Mouse (Mus musculus): ENCODE measurements around the gene 2310009B15Rik. TPM values are rescaled to one million over a fixed set of nuclear protein-coding genes. Genes with fewer than 3 reads are reported as not detected.
A peak's percentile ranks its signal among the peaks of the same experiment; 100 is the strongest.

Gene 2310009B15Rik
- polyA plus RNA-seq, 1 experiment, result 26.4 TPM

DNA sequence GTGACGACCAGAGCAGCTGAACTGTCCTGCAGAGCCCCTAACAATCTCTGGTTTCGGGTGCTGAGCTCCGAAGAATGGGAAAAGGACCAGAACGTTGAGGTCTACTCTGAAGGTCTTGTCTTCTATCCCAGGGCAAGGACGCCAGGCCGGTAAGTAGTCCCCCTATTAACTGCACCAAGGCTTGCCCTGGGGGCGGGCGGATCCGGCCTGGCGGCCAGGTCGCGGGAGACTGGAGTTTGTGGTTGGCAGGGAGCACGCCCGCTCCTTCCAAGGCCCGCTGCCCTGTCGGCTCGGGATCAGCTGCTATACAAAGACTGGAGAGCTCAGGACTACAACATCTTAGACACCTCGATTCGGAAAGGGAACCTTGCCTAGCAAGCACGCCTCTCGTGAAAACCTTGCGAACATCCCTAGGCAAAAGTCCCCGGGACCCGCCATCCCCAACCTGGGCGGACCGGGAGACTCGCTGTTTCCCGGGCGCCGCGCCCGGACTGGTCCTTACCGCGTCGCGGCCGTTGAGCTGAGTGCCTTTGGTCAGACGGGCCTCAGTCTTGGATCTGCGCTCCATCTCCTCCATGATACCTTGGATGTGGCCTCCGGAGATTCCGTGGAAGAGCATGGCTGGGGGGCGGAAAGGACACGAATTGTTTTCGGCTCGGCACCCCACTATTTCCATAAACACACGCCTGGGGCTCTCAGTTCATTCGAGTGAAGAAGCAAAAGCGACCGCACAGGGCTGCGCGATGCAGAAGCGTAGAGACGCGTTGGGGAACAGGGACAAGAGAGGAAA lies 15.2 kb downstream of the 2310009B15Rik start:
- no peak overlapping the region for H3K27ac ChIP-seq (ENCODE audit: insufficient read depth, low read length)
- TF ChIP-seq CTCF (IDR thresholded peaks at IDR 0.05; ENCODE audit: borderline replicate concordance, insufficient read depth, low read depth, low read length), result no peak
- no peak for TF ChIP-seq POLR2A (IDR thresholded peaks at IDR 0.05; ENCODE audit: borderline replicate concordance, insufficient read depth, low read length)
- H3K27me3 ChIP-seq (ENCODE audit: control insufficient read depth, insufficient read depth, low read length), result peaks cover 19% of the 10 kb centered on the region; the same call in 1 of the 2 replicates
- 3% methylated on average over 54 of the region's 54 CpGs for WGBS
- peak in 1 of 2 experiments; percentile 58 for DNase-seq
- no peaks in the 10 kb centered on the region for H3K4me1 ChIP-seq (ENCODE audit: control insufficient read depth, insufficient read depth, low read length)
- no peak overlapping the region for H3K4me3 ChIP-seq (replicated peaks; ENCODE audit: insufficient read depth, low read depth, low read length)

DNA sequence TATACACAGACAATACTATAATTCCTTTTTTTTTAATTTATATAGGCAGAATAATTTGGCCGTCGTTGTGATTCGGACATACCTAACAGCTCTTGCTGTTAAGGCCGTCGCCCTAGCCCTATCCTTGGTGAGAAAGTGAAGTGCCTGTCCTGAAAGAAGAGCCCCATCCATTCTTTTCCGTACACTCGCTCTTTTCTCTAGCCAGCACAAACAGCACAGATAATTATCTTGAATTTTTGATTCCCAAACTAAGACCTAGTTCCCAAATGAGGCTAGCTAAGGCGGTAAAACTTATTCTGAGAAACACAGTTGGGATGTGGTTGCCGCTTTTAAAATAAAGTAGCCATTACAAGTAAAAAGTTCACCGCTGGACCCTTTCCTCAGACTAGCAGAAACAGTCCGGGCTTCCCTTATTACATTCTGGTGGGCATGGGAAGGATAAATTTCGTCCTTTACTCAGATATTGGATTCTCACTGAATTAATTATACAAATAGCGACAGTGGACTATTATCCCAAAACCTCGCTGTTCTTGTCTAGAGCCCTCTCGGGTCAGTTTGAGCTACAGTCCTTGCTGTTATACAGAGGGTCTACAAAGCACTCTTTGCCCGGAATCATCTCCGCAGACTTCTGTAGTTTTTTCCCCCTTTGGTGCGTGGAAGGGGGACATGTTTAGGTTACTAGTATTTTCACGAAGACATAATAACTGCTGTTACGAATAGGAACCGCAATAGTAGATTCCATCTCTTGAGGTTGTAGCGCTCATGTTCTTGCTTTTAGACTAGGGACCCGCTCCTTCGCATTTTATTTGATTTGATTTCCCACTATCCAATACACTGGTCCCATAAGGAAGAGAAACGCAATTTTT lies 16.0 kb downstream of the 2310009B15Rik start:
- TF ChIP-seq POLR2A (IDR thresholded peaks at IDR 0.05; ENCODE audit: borderline replicate concordance, insufficient read depth, low read length), result no peak
- TF ChIP-seq CTCF (IDR thresholded peaks at IDR 0.05; ENCODE audit: borderline replicate concordance, insufficient read depth, low read depth, low read length), result no peak
- Histone ChIP-seq H3K4me3 (replicated peaks; ENCODE audit: insufficient read depth, low read depth, low read length) (no peak overlapping the region), H3K27me3 (ENCODE audit: control insufficient read depth, insufficient read depth, low read length) (peaks cover 18% of the 10 kb centered on the region; the same call in 1 of the 2 replicates), H3K4me1 (ENCODE audit: control insufficient read depth, insufficient read depth, low read length) (no peaks in the 10 kb centered on the region), H3K27ac (ENCODE audit: insufficient read depth, low read length) (no peak overlapping the region)
- peak in 1 of 2 experiments; percentile 14 for DNase-seq
- WGBS, result 10% methylated on average over 25 of the region's 25 CpGs

DNA sequence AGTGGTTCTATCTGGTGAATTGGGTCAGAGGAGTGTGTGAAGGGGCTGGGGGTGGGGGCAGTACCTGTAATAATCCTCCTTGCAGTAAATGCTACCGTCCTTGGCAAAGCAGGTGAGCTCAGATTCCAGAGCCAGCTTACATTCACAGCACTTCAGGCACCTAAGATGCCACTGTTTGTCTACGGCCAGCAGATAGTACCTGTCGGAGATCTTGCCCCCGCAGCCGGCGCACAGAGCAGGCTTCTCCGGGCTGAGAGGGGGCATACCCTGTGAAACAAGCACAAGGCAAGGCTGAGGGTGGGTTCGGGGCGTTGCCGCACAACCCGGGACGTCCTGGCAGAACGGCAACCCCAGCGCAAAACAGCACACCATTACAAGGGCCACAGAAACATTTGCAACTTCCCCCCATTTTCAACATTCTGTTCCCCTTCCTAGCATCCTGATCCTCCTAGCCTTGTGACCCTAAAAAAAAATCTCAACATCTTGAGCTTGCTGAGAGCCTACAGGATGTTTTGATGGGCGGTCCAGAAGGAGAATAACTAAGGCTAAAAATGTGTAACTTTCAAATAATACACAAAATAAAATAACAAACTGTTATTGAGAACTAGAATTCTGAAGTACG lies 16.7 kb downstream of the 2310009B15Rik start:
- H3K27ac ChIP-seq (ENCODE audit: insufficient read depth, low read length), result no peak overlapping the region
- 11% methylated on average over 16 of the region's 16 CpGs for WGBS
- H3K4me1 ChIP-seq (ENCODE audit: control insufficient read depth, insufficient read depth, low read length), result no peaks in the 10 kb centered on the region
- peaks cover 18% of the 10 kb centered on the region; the same call in 1 of the 2 replicates for H3K27me3 ChIP-seq (ENCODE audit: control insufficient read depth, insufficient read depth, low read length)
- peak in 1 of 2 experiments; percentile 34 for DNase-seq
- TF ChIP-seq CTCF (IDR thresholded peaks at IDR 0.05; ENCODE audit: borderline replicate concordance, insufficient read depth, low read depth, low read length) (no peak), POLR2A (IDR thresholded peaks at IDR 0.05; ENCODE audit: borderline replicate concordance, insufficient read depth, low read length) (no peak)
- no peak overlapping the region for H3K4me3 ChIP-seq (replicated peaks; ENCODE audit: insufficient read depth, low read depth, low read length)

DNA sequence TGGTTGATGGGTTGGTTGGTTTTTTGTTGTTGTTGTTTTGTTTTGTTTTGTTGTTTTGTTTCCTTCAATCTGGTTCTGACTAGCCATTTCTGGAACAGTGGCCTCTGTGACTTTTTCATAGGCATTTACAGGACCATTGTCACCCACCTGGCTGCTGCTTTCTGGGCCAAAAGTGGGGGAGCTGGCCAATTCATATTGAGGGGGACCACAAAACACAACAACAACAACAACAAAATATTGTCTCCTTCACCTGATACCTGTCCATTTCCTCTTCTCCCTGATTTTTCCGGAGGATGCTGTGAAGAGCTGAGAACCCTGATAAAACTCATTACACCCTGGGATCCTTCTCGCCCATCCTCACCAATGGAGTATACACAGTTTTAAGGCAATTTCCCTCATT lies 17.4 kb downstream of the 2310009B15Rik start:
- Histone ChIP-seq H3K4me1 (ENCODE audit: control insufficient read depth, insufficient read depth, low read length) (no peaks in the 10 kb centered on the region), H3K4me3 (replicated peaks; ENCODE audit: insufficient read depth, low read depth, low read length) (no peak overlapping the region), H3K27me3 (ENCODE audit: control insufficient read depth, insufficient read depth, low read length) (peaks cover 17% of the 10 kb centered on the region; the same call in 1 of the 2 replicates), H3K27ac (ENCODE audit: insufficient read depth, low read length) (no peak overlapping the region)
- no peak for DNase-seq
- TF ChIP-seq POLR2A (IDR thresholded peaks at IDR 0.05; ENCODE audit: borderline replicate concordance, insufficient read depth, low read length) (no peak), CTCF (IDR thresholded peaks at IDR 0.05; ENCODE audit: borderline replicate concordance, insufficient read depth, low read depth, low read length) (no peak)
- WGBS, result 14% methylated on average over 2 of the region's 2 CpGs

DNA sequence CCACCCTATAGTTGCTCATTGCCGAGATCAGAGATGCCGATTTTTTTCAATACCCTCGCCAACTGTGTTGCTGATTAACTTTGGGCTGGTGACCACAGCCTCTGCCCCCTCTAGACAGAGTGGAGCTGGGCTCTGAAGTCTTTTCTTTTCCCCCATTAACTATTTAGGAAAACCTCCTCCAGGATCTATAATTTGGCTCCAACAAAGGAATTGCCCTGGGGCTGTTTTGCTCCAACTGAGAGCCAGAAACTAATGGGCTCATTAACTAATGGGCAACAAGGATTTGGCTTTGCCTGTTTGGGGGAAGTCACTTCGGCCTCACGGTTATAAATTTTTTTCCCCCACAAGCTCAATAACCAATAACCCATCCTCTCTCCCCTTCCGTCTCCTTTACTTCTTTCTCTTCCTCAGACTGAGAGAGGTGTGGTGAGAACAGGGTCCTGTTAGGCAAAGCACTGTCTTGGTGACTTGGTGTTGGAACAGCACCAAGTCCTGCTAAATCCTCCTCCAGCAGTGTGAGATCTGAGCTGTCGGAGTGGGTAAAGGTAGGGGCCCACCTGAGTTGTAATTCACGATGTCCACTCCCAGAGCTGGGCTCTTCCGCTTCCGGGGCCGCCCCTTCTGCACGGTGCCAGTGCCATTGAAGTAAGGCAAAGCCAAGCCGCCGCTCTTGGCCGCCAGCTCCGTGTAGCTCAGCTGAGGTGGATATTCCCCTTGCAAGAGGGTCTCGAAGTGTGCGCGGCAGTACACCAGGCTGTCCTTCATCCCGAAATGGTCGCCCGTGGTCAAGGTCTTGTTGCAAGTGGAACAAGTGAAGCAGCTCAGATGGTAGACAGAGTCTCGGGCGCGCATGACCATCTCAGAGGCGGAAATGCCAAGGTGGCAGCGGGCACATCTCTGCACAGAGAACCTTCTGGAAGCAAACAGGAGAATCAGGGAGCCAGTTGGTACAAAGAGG lies 18.6 kb downstream of the 2310009B15Rik start:
- Histone ChIP-seq H3K4me3 (replicated peaks; ENCODE audit: insufficient read depth, low read depth, low read length) (no peak overlapping the region), H3K27ac (ENCODE audit: insufficient read depth, low read length) (no peak overlapping the region), H3K4me1 (ENCODE audit: control insufficient read depth, insufficient read depth, low read length) (no peaks in the 10 kb centered on the region), H3K27me3 (ENCODE audit: control insufficient read depth, insufficient read depth, low read length) (peaks cover 12% of the 10 kb centered on the region; the same call in 1 of the 2 replicates)
- peak in 1 of 2 experiments; percentile 23 for DNase-seq
- TF ChIP-seq CTCF (IDR thresholded peaks at IDR 0.05; ENCODE audit: borderline replicate concordance, insufficient read depth, low read depth, low read length) (no peak), POLR2A (IDR thresholded peaks at IDR 0.05; ENCODE audit: borderline replicate concordance, insufficient read depth, low read length) (no peak)
- 12% methylated on average over 27 of the region's 27 CpGs for WGBS

DNA sequence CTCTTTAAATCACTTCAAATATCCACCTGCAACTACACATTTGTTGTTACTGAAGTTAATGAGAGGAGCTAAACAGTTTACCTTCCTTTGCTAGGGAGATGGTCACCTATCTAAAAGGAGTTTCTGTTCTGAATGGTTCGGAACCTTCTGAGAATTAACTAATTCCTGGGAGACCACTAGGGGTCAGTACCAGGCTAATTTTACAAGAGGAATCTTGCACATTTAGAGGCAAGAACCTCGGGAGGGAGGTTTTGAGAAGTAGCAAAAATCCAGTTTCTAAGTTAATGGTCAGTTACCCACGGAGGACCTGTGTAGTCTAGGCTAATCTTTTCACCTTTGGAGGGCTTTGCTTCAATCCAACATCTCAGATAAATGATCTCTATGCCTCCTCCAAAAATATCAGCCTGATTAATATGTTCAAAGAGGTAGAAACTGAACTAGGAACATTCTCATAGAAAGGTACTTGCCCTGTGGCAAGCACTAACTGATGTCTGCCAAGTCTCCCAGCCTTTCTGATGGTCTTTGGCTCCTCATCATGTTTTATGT lies 21.2 kb downstream of the 2310009B15Rik start:
- Histone ChIP-seq H3K27ac (ENCODE audit: insufficient read depth, low read length) (no peak overlapping the region), H3K4me1 (ENCODE audit: control insufficient read depth, insufficient read depth, low read length) (no peaks in the 10 kb centered on the region), H3K27me3 (ENCODE audit: control insufficient read depth, insufficient read depth, low read length) (peaks cover 10% of the 10 kb centered on the region; the same call in 1 of the 2 replicates), H3K4me3 (replicated peaks; ENCODE audit: insufficient read depth, low read depth, low read length) (no peak overlapping the region)
- TF ChIP-seq POLR2A (IDR thresholded peaks at IDR 0.05; ENCODE audit: borderline replicate concordance, insufficient read depth, low read length) (no peak), CTCF (IDR thresholded peaks at IDR 0.05; ENCODE audit: borderline replicate concordance, insufficient read depth, low read depth, low read length) (peak; percentile 19; the same call in 1 of the 2 replicates)
- WGBS, result 3% methylated on average over 3 of the region's 3 CpGs
- DNase-seq, result peak in 1 of 2 experiments; percentile 44

Measured in cerebellum, adult 2 months (tissue).